Mouse (Mus musculus) stomach, embryonic 14.5 days (tissue): ENCODE data around the gene Gm10135. TPM values are rescaled to one million over a fixed set of nuclear protein-coding genes. Genes with fewer than 3 reads are reported as not detected.

Source experiments
- ATAC-seq: fragments of 200-750 bp; cut with Nextera tagmentation; 2 replicates; pipeline ENCODE4 v1.8.0; 2017; ENCODE audit warnings: low read depth, moderate TSS enrichment; ENCODE audit not compliant: insufficient number of reproducible peaks, insufficient read depth, low FRiP score
- H3K27ac ChIP-seq: fragments of 300-500 bp; sonication (generic); 2 replicates; pipeline ENCODE4 v1.5.1; 2014; ENCODE audit warnings: mild to moderate bottlenecking, low read length, moderate library complexity, mixed read lengths
- H3K27me3 ChIP-seq: fragments of 300-500 bp; sonication (generic); 2 replicates; pipeline ENCODE4 v1.6.1; 2014; ENCODE audit warnings: low read length, control low read depth, mixed read lengths; ENCODE audit not compliant: control insufficient read depth, insufficient read depth
- H3K36me3 ChIP-seq: fragments of 300-500 bp; sonication (generic); 2 replicates; pipeline ENCODE4 v1.6.1; 2014; ENCODE audit warnings: mild to moderate bottlenecking, control low read depth, low read length, moderate library complexity, mixed read lengths; ENCODE audit not compliant: control insufficient read depth, insufficient read depth
- H3K4me1 ChIP-seq: fragments of 300-500 bp; sonication (generic); 2 replicates; pipeline ENCODE4 v1.6.1; 2014; ENCODE audit warnings: low read length, control low read depth, mixed read lengths; ENCODE audit not compliant: control insufficient read depth, insufficient read depth
- H3K4me2 ChIP-seq: fragments of 300-500 bp; sonication (generic); replicated peaks from 2 replicates; pipeline ENCODE4 v1.6.1; 2014; ENCODE audit warnings: low read depth, low read length, control low read depth
- H3K4me3 ChIP-seq: fragments of 300-500 bp; sonication (generic); 2 replicates; pipeline ENCODE4 v1.5.1; 2014; ENCODE audit warnings: low read depth, low read length, control low read depth
- H3K9ac ChIP-seq: fragments of 300-500 bp; sonication (generic); replicated peaks from 2 replicates; pipeline ENCODE4 v1.6.1; 2014; ENCODE audit warnings: low read depth, mild to moderate bottlenecking, control low read depth, low read length, moderate library complexity, mixed read lengths
- H3K9me3 ChIP-seq: fragments of 300-500 bp; sonication (generic); 2 replicates; pipeline ENCODE4 v1.6.1; 2016; ENCODE audit warnings: low read depth, low read length, control low read depth; ENCODE audit not compliant: control insufficient read depth
- WGBS: fragments of 180-500 bp; shearing (Covaris S2); extraction: QIAGEN DNeasy Blood & Tissue Kit; methylation state at CpG from one replicate; pipeline ENCODE4 v1.1.7; 2014; 5-methylcytosine and 5-hydroxymethylcytosine counted together
- polyA plus RNA-seq: library from polyadenylated mRNA; unstranded; fragments of >200 nt; fragmentation: Nextera tagmentation; extraction: Ambion mirVana; gene quantifications from 2 replicates; pipeline ENCODE4 v1.2.1, GENCODE M21; 2014

The Gm10135 gene
- polyA plus RNA-seq, 1 experiment from 2014 or later, result not detected

- Histone ChIP-seq H3K27me3 (no peaks in the 10 kb centered on the region), H3K27ac (no peak overlapping the region), H3K4me1 (no peaks in the 10 kb centered on the region), H3K9me3 (no peaks in the 10 kb centered on the region), H3K4me3 (no peak overlapping the region), H3K36me3 (no peaks in the 10 kb centered on the region), H3K4me2 (no peak overlapping the region), H3K9ac (no peak overlapping the region)
- ATAC-seq, result no peak
- 6% methylated on average over 2 of the region's 2 CpGs for WGBS
Observed at GRCm38 (mm10) chr5:72984091-72984490, 9.6 kb upstream of the Gm10135 start.

DNA sequence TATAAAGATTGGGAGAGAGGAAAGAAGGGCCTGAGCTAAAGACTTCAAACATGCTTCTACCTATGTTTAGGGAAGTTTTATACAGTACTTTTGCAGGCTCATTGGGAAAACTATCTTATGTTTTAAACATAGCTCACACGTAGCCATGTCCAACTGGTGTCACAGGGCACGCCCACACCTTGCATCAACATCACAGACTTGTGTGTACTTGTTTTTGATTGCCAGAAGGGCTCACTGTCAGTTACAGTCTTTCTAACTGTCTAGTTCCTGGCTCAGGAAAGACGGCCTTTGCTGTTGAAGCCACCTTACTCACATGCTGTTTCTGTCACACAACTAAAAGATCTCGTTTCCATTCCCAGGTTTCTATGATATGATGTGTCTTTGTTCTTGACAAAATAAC is 2.0 kb upstream of the Gm10135 start:
- no peaks in the 10 kb centered on the region for H3K9me3 ChIP-seq
- 88% methylated on average over 4 of the region's 4 CpGs for WGBS
- no peak overlapping the region for H3K4me2 ChIP-seq
- H3K9ac ChIP-seq, result no peak overlapping the region
- H3K27ac ChIP-seq, result no peak overlapping the region
- no peak overlapping the region for H3K4me3 ChIP-seq
- no peak for ATAC-seq
- H3K27me3 ChIP-seq, result no peaks in the 10 kb centered on the region
- peaks cover 16% of the 10 kb centered on the region; the same call in 1 of the 2 replicates for H3K36me3 ChIP-seq
- 0 out of 2 replicates have a peak, but pooled peaks cover 7% of the 10 kb centered on the region for H3K4me1 ChIP-seq

GRCm38 (mm10) chr5:72975996-72976395 is 1.5 kb upstream of the Gm10135 start:
- Histone ChIP-seq H3K36me3 (peaks cover 16% of the 10 kb centered on the region; the same call in 1 of the 2 replicates), H3K27ac (no peak overlapping the region), H3K4me3 (no peak overlapping the region), H3K9ac (no peak overlapping the region), H3K4me1 (0 out of 2 replicates have a peak, but pooled peaks cover 7% of the 10 kb centered on the region), H3K27me3 (no peaks in the 10 kb centered on the region), H3K9me3 (no peaks in the 10 kb centered on the region), H3K4me2 (no peak overlapping the region)
- no peak for ATAC-seq
- 88% methylated on average over 6 of the region's 6 CpGs for WGBS

DNA sequence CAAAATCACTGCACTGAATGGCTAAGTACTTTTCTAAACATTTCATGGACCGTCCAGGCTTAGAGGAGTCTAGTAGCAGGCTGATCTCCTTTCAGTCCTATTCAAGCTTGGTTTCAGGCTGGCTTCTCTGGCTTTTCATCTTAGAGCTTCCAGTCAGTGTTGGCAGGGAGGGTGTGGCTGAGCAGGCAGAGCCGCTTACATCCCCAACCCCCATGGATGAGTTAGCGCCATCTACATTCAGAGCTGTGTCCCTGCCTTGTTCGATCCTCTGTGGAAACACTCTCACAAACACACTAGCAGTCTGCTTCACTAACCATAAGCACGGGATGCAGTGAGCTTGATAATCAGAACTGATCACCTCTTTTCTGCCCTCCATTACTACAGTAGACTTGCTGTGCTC is 1.6 kb downstream of the Gm10135 start:
- no peaks in the 10 kb centered on the region for H3K27me3 ChIP-seq
- no peak overlapping the region for H3K4me2 ChIP-seq
- H3K9me3 ChIP-seq, result no peaks in the 10 kb centered on the region
- H3K9ac ChIP-seq, result no peak overlapping the region
- no peak overlapping the region for H3K4me3 ChIP-seq
- 55% methylated on average over 5 of the region's 5 CpGs for WGBS
- H3K27ac ChIP-seq, result peak overlapping the region; percentile 44; the same call in 1 of the 2 replicates
- peaks cover 24% of the 10 kb centered on the region; the same call in 1 of the 2 replicates for H3K36me3 ChIP-seq
- 0 out of 2 replicates have a peak, but pooled peaks cover 7% of the 10 kb centered on the region for H3K4me1 ChIP-seq
- ATAC-seq, result peak; percentile 49; the same call in 1 of the 2 replicates

GRCm38 (mm10) chr5:72972435-72972834 is 2.1 kb downstream of the Gm10135 start:
- Histone ChIP-seq H3K4me1 (0 out of 2 replicates have a peak, but pooled peaks cover 7% of the 10 kb centered on the region), H3K27me3 (no peaks in the 10 kb centered on the region), H3K36me3 (peaks cover 24% of the 10 kb centered on the region; the same call in 1 of the 2 replicates), H3K4me3 (no peak overlapping the region), H3K27ac (peak overlapping the region; percentile 44; the same call in 1 of the 2 replicates), H3K9ac (no peak overlapping the region), H3K4me2 (no peak overlapping the region), H3K9me3 (no peaks in the 10 kb centered on the region)
- WGBS, result 58% methylated on average over 4 of the region's 4 CpGs
- 0 out of 2 replicates have a peak, but pooled peaks have one; percentile 28 for ATAC-seq

- H3K9ac ChIP-seq, result no peak overlapping the region
- no peak for ATAC-seq
Observed at GRCm38 (mm10) chr5:72965706-72966105, 8.8 kb downstream of the Gm10135 start.

GRCm38 (mm10) chr5:72960096-72960495 is 14.4 kb downstream of the Gm10135 start:
- H3K36me3 ChIP-seq, result no peaks in the 10 kb centered on the region; the same call in none of the 2 replicates
- H3K27ac ChIP-seq, result no peak overlapping the region
- ATAC-seq, result no peak
- H3K27me3 ChIP-seq, result no peaks in the 10 kb centered on the region
- H3K4me1 ChIP-seq, result no peaks in the 10 kb centered on the region
- no peak overlapping the region for H3K4me3 ChIP-seq
- H3K9me3 ChIP-seq, result no peaks in the 10 kb centered on the region
- WGBS, result 75% methylated on average over 6 of the region's 6 CpGs
- H3K9ac ChIP-seq, result no peak overlapping the region
- H3K4me2 ChIP-seq, result no peak overlapping the region

More at GRCm38 (mm10) chr5:72965706-72966105, 8.8 kb downstream of the Gm10135 start:
- Histone ChIP-seq H3K27ac (no peak overlapping the region), H3K4me2 (no peak overlapping the region), H3K4me3 (no peak overlapping the region), H3K36me3 (peaks cover 8% of the 10 kb centered on the region), H3K4me1 (no peaks in the 10 kb centered on the region), H3K9me3 (no peaks in the 10 kb centered on the region), H3K27me3 (no peaks in the 10 kb centered on the region)
- WGBS, result 79% methylated on average over 3 of the region's 3 CpGs

- ATAC-seq, result no peak
- H3K4me3 ChIP-seq, result no peak overlapping the region
- WGBS, result 88% methylated on average over 17 of the region's 17 CpGs
Observed at GRCm38 (mm10) chr5:72957281-72957680, 17.2 kb downstream of the Gm10135 start.

More at GRCm38 (mm10) chr5:72957281-72957680, 17.2 kb downstream of the Gm10135 start:
- Histone ChIP-seq H3K36me3 (no peaks in the 10 kb centered on the region; the same call in none of the 2 replicates), H3K27me3 (no peaks in the 10 kb centered on the region), H3K9ac (no peak overlapping the region), H3K4me1 (no peaks in the 10 kb centered on the region), H3K4me2 (no peak overlapping the region), H3K27ac (no peak overlapping the region), H3K9me3 (no peaks in the 10 kb centered on the region)
